Mouse (Mus musculus): ENCODE measurements at regions not wholly inside any gene's neighbourhood (a gene's known extent, or its start where the extent isn't known, plus 50 kb on each side); places are given as distances from the start of the nearest gene placed in this dataset.

- H3K27me3 ChIP-seq (ENCODE audit: control insufficient read depth, insufficient read depth, low read length) = no peaks in the 10 kb centered on the region
- DNase-seq (ENCODE audit: low read depth in 3 of 3, low spot score in 3 of 3) (no peak), ATAC-seq (ENCODE audit: insufficient read depth) (no peak)
- no peaks in the 10 kb centered on the region for H3K36me3 ChIP-seq (replicated peaks; ENCODE audit: control insufficient read depth, insufficient read depth, low read depth)
- no peak for TF ChIP-seq EP300 (IDR thresholded peaks at IDR 0.05; ENCODE audit: low read depth)
- no peak for TF ChIP-seq CTCF (IDR thresholded peaks at IDR 0.05; ENCODE audit: low read depth)
- WGBS (ENCODE audit: insufficient replicate concordance) = 53% methylated on average over 3 of the region's 3 CpGs
- H3K4me1 ChIP-seq (replicated peaks; ENCODE audit: control insufficient read depth in 2 of 2, insufficient read depth in 2 of 2, low read length in 1 of 2) = no peaks in the 10 kb centered on the region
- H3K9ac ChIP-seq (replicated peaks) = no peak overlapping the region
- no peak overlapping the region for H3K4me3 ChIP-seq (ENCODE audit: insufficient read depth in 1 of 2, low read depth in 2 of 2, low read length in 2 of 2)
- no peaks in the 10 kb centered on the region for H3K9me3 ChIP-seq (ENCODE audit: control insufficient read depth, low read length)
- no peak overlapping the region for H3K4me2 ChIP-seq (ENCODE audit: low read depth)
- H3K27ac ChIP-seq = no peak overlapping the region
These were observed 715.4 kb upstream of the Tbl1xr1 start for GRCm38 (mm10) chr3:21361069-21361468.

- Histone ChIP-seq H3K4me3 (ENCODE audit: insufficient read depth in 1 of 2, low read depth in 2 of 2, low read length in 2 of 2) (no peak overlapping the region), H3K9ac (replicated peaks) (no peak overlapping the region), H3K4me1 (replicated peaks; ENCODE audit: control insufficient read depth in 2 of 2, insufficient read depth in 2 of 2, low read length in 1 of 2) (no peaks in the 10 kb centered on the region), H3K36me3 (replicated peaks; ENCODE audit: control insufficient read depth, insufficient read depth, low read depth) (no peaks in the 10 kb centered on the region), H3K9me3 (ENCODE audit: control insufficient read depth, low read length) (no peaks in the 10 kb centered on the region), H3K27ac (no peak overlapping the region), H3K27me3 (ENCODE audit: control insufficient read depth, insufficient read depth, low read length) (no peaks in the 10 kb centered on the region), H3K4me2 (ENCODE audit: low read depth) (no peak overlapping the region)
- 49% methylated on average over 2 of the region's 2 CpGs for WGBS (ENCODE audit: insufficient replicate concordance)
- TF ChIP-seq EP300 (IDR thresholded peaks at IDR 0.05; ENCODE audit: low read depth) = no peak
- no peak for TF ChIP-seq CTCF (IDR thresholded peaks at IDR 0.05; ENCODE audit: low read depth)
- ATAC-seq (ENCODE audit: insufficient read depth) (no peak), DNase-seq (ENCODE audit: low read depth in 3 of 3, low spot score in 3 of 3) (no peak)
These were observed 696.6 kb upstream of the Tbl1xr1 start for GRCm38 (mm10) chr3:21379816-21380215.

DNA sequence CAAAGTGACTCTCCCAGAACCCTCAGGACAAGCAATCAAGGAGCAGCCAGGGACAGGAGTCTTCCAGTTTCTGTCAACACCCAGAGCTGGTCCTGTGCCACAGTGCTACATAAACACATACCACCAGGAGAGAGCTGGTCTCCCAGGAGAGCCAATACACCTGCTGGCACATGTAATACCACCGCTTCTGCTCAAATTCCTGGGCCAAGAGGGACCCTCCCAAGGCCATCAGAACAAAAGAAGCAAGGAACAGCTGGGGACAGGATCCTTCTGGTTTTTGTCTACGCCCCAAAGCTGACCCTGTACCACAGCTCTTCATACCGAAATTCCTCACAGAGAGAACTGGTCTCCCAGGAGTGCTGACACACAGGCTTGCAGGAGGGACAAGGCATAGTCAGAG is 695.4 kb upstream of the Tbl1xr1 start:
- Histone ChIP-seq H3K9me3 (ENCODE audit: control insufficient read depth, low read length) (no peaks in the 10 kb centered on the region), H3K27ac (no peak overlapping the region), H3K4me3 (ENCODE audit: insufficient read depth in 1 of 2, low read depth in 2 of 2, low read length in 2 of 2) (no peak overlapping the region), H3K4me2 (ENCODE audit: low read depth) (no peak overlapping the region), H3K36me3 (replicated peaks; ENCODE audit: control insufficient read depth, insufficient read depth, low read depth) (no peaks in the 10 kb centered on the region), H3K27me3 (ENCODE audit: control insufficient read depth, insufficient read depth, low read length) (no peaks in the 10 kb centered on the region), H3K4me1 (replicated peaks; ENCODE audit: control insufficient read depth in 2 of 2, insufficient read depth in 2 of 2, low read length in 1 of 2) (no peaks in the 10 kb centered on the region), H3K9ac (replicated peaks) (no peak overlapping the region)
- TF ChIP-seq CTCF (IDR thresholded peaks at IDR 0.05; ENCODE audit: low read depth) (no peak), EP300 (IDR thresholded peaks at IDR 0.05; ENCODE audit: low read depth) (no peak)
- no peak for ATAC-seq (ENCODE audit: insufficient read depth)
- no peak for DNase-seq (ENCODE audit: low read depth in 3 of 3, low spot score in 3 of 3)
- WGBS (ENCODE audit: insufficient replicate concordance) = 53% methylated on average over 3 of the region's 3 CpGs

DNA sequence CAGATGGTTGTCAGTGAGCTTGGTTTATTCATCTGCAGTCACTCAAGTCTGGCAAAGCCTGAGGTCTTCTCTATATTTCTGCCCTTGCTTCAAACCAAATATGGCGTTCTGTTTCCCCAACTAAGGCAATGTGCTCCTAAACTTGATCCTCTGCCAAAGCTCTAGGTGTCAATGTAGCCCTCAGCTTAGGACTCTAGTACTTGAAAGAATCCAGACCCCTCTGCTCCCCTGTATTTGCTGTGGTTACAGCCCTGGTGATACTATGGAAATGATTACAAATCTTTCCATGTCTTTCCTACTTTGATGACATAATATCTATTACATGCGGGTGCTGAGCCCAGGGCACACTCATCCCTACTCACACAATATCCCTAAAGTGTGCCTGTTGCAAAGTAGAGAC is 672.9 kb upstream of the Tbl1xr1 start:
- Histone ChIP-seq H3K4me2 (ENCODE audit: low read depth) (no peak overlapping the region), H3K4me1 (replicated peaks; ENCODE audit: control insufficient read depth in 2 of 2, insufficient read depth in 2 of 2, low read length in 1 of 2) (no peaks in the 10 kb centered on the region), H3K27ac (no peak overlapping the region), H3K9ac (replicated peaks) (no peak overlapping the region), H3K4me3 (ENCODE audit: insufficient read depth in 1 of 2, low read depth in 2 of 2, low read length in 2 of 2) (no peak overlapping the region), H3K9me3 (ENCODE audit: control insufficient read depth, low read length) (no peaks in the 10 kb centered on the region), H3K36me3 (replicated peaks; ENCODE audit: control insufficient read depth, insufficient read depth, low read depth) (no peaks in the 10 kb centered on the region), H3K27me3 (ENCODE audit: control insufficient read depth, insufficient read depth, low read length) (no peaks in the 10 kb centered on the region)
- TF ChIP-seq CTCF (IDR thresholded peaks at IDR 0.05; ENCODE audit: low read depth) = no peak
- no peak for TF ChIP-seq EP300 (IDR thresholded peaks at IDR 0.05; ENCODE audit: low read depth)
- ATAC-seq (ENCODE audit: insufficient read depth) (no peak), DNase-seq (ENCODE audit: low read depth in 3 of 3, low spot score in 3 of 3) (no peak)
- WGBS (ENCODE audit: insufficient replicate concordance) = 64% methylated on average over 2 of the region's 2 CpGs

DNA sequence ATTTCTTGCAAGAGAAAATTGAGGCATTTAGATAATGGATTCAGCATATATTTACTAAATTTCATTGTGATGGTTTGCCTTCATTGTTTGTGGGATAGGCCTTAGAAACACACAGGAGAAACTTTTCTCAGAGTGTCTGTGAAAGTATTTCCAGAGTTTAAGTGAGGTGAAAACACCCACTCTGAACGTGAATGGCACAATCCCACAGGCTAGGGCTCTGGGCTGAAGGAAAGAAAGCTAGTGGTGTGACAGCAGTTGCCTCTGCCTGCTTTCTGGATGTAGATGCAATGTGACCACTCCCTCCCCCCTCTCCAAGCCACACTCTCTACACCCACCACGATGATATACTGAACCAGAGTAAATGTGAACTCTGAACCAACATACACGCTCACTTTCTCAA is 672.4 kb upstream of the Tbl1xr1 start:
- Histone ChIP-seq H3K4me2 (ENCODE audit: low read depth) (no peak overlapping the region), H3K9ac (replicated peaks) (no peak overlapping the region), H3K9me3 (ENCODE audit: control insufficient read depth, low read length) (no peaks in the 10 kb centered on the region), H3K27me3 (ENCODE audit: control insufficient read depth, insufficient read depth, low read length) (no peaks in the 10 kb centered on the region), H3K4me3 (ENCODE audit: insufficient read depth in 1 of 2, low read depth in 2 of 2, low read length in 2 of 2) (no peak overlapping the region), H3K27ac (no peak overlapping the region), H3K36me3 (replicated peaks; ENCODE audit: control insufficient read depth, insufficient read depth, low read depth) (no peaks in the 10 kb centered on the region), H3K4me1 (replicated peaks; ENCODE audit: control insufficient read depth in 2 of 2, insufficient read depth in 2 of 2, low read length in 1 of 2) (no peaks in the 10 kb centered on the region)
- 37% methylated on average over 3 of the region's 3 CpGs for WGBS (ENCODE audit: insufficient replicate concordance)
- ATAC-seq (ENCODE audit: insufficient read depth) (no peak), DNase-seq (ENCODE audit: low read depth in 3 of 3, low spot score in 3 of 3) (no peak)
- no peak for TF ChIP-seq CTCF (IDR thresholded peaks at IDR 0.05; ENCODE audit: low read depth)
- no peak for TF ChIP-seq EP300 (IDR thresholded peaks at IDR 0.05; ENCODE audit: low read depth)

All from liver, embryonic 14.5 days (tissue).